Mouse (Mus musculus) MEL (cell line): Measurements from ENCODE around the gene Med19. TPM values are rescaled to one million over a fixed set of nuclear protein-coding genes. Genes with fewer than 3 reads are reported as not detected.
A peak's percentile ranks its signal among the peaks of the same experiment; 100 is the strongest.

Experiments
- DNase-seq: peaks from one replicate; pipeline ENCODE4 v3.0.0; 2011; ENCODE audit warnings: low read depth, low spot score
- H3K27ac ChIP-seq: 2 replicates; pipeline ENCODE4 v1.5.1; 2012; ENCODE audit warnings: low read depth, mild to moderate bottlenecking, control low read depth, low read length, moderate library complexity; ENCODE audit not compliant: control insufficient read depth
- H3K27me3 ChIP-seq, 2 experiments: fragments of 150-350 bp in 1 of 2; sonication (generic) in 1 of 2; 2 replicates each; pipeline ENCODE4 v1.6.1; 2012; ENCODE audit warnings: low read length in 2 of 2, mild to moderate bottlenecking in 2 of 2, improper control_type of control experiment in 1 of 2, moderate library complexity in 1 of 2; ENCODE audit not compliant: insufficient read depth in 2 of 2, control insufficient read depth in 1 of 2
- H3K36me3 ChIP-seq, 2 experiments: 2 replicates each; pipeline ENCODE4 v1.6.1; 2012 to 2014; ENCODE audit warnings: low read length in 2 of 2, improper control_type of control experiment in 1 of 2, inconsistent platforms in 1 of 2, mild to moderate bottlenecking in 1 of 2; ENCODE audit not compliant: insufficient read depth in 2 of 2, control insufficient read depth in 1 of 2
- H3K4me1 ChIP-seq, 2 experiments: fragments of 150-350 bp in 1 of 2; sonication (generic) in 1 of 2; 2 replicates each; pipeline ENCODE4 v1.6.1; 2012; ENCODE audit warnings: low read length in 2 of 2, improper control_type of control experiment in 1 of 2, mild to moderate bottlenecking in 1 of 2; ENCODE audit not compliant: insufficient read depth in 2 of 2, control insufficient read depth in 1 of 2
- H3K4me3 ChIP-seq, 2 experiments: fragments of 150-350 bp in 1 of 2; sonication (generic) in 1 of 2; 2 replicates each; pipeline ENCODE4 v1.5.1; 2012; ENCODE audit warnings: low read depth in 2 of 2, low read length in 2 of 2, mild to moderate bottlenecking in 2 of 2, moderate library complexity in 2 of 2, control low read depth in 1 of 2, improper control_type of control experiment in 1 of 2; ENCODE audit not compliant: control insufficient read depth in 1 of 2, insufficient read depth in 1 of 2
- H3K79me2 ChIP-seq: 2 replicates; pipeline ENCODE4 v1.6.1; 2012; ENCODE audit warnings: mild to moderate bottlenecking, low read length, moderate library complexity; ENCODE audit not compliant: control insufficient read depth, poor library complexity, insufficient read depth
- H3K9ac ChIP-seq: 2 replicates; pipeline ENCODE4 v1.6.1; 2012; ENCODE audit warnings: low read depth, mild to moderate bottlenecking, control low read depth, low read length, moderate library complexity; ENCODE audit not compliant: control insufficient read depth, poor library complexity, severe bottlenecking
- H3K9me3 ChIP-seq: fragments of 150-350 bp; sonication (generic); replicated peaks from 2 replicates; pipeline ENCODE4 v1.6.1; 2012; ENCODE audit warnings: mild to moderate bottlenecking, low read length, improper control_type of control experiment, moderate library complexity; ENCODE audit not compliant: insufficient read depth
- CHD1 ChIP-seq: IDR thresholded peaks from 2 replicates; pipeline ENCODE4 v1.6.1; 2012; ENCODE audit warnings: low read depth, mild to moderate bottlenecking, inconsistent platforms, low read length, improper control_type of control experiment
- E2F4 ChIP-seq: IDR thresholded peaks from 2 replicates; pipeline ENCODE4 v1.6.1; 2011; ENCODE audit warnings: low read depth, low read length, improper control_type of control experiment, borderline replicate concordance
- ELF1 ChIP-seq: IDR thresholded peaks from 2 replicates; pipeline ENCODE4 v1.6.1; 2014; ENCODE audit warnings: low read depth, mild to moderate bottlenecking, inconsistent platforms, low read length, improper control_type of control experiment, moderate library complexity
- EP300 ChIP-seq, 2 experiments: IDR thresholded peaks; 2 replicates each; pipeline ENCODE4 v1.6.1; 2011; ENCODE audit warnings: improper control_type of control experiment in 2 of 2, low read length in 2 of 2, low read depth in 1 of 2, mild to moderate bottlenecking in 1 of 2
- ETS1 ChIP-seq: IDR thresholded peaks from 2 replicates; pipeline ENCODE4 v1.6.1; 2012; ENCODE audit warnings: low read depth, mild to moderate bottlenecking, inconsistent platforms, low read length, improper control_type of control experiment, moderate library complexity
- GATA1 ChIP-seq: IDR thresholded peaks from 2 replicates; pipeline ENCODE4 v1.6.1; 2011; ENCODE audit warnings: low read depth, low read length, improper control_type of control experiment
- HCFC1 ChIP-seq: IDR thresholded peaks from 2 replicates; pipeline ENCODE4 v1.6.1; 2012; ENCODE audit warnings: low read depth, mild to moderate bottlenecking, inconsistent platforms, low read length, improper control_type of control experiment, moderate library complexity
- JUND ChIP-seq: IDR thresholded peaks from 2 replicates; pipeline ENCODE4 v1.6.1; 2011; ENCODE audit warnings: low read depth, mild to moderate bottlenecking, improper control_type of control experiment, low read length
- MAX ChIP-seq: IDR thresholded peaks from 2 replicates; pipeline ENCODE4 v1.6.1; 2011; ENCODE audit warnings: low read length, improper control_type of control experiment
- MAZ ChIP-seq: IDR thresholded peaks from 2 replicates; pipeline ENCODE4 v1.6.1; 2012; ENCODE audit warnings: low read depth, mild to moderate bottlenecking, inconsistent platforms, low read length, improper control_type of control experiment
- MXI1 ChIP-seq: IDR thresholded peaks from 2 replicates; pipeline ENCODE4 v1.6.1; 2011; ENCODE audit warnings: mild to moderate bottlenecking, low read depth, low read length, improper control_type of control experiment
- NELFE ChIP-seq: IDR thresholded peaks from 2 replicates; pipeline ENCODE4 v1.6.1; 2011; ENCODE audit warnings: low read depth, low read length, improper control_type of control experiment
- NRF1 ChIP-seq: IDR thresholded peaks from 2 replicates; pipeline ENCODE4 v1.6.1; 2014; ENCODE audit warnings: low read depth, mild to moderate bottlenecking, inconsistent platforms, low read length, improper control_type of control experiment, moderate library complexity; ENCODE audit not compliant: poor library complexity, insufficient read depth, severe bottlenecking
- POLR2A ChIP-seq, 2 experiments: IDR thresholded peaks; 2 replicates each; pipeline ENCODE4 v1.6.1; 2011 to 2012; ENCODE audit warnings: low read length in 2 of 2, mild to moderate bottlenecking in 2 of 2, control low read depth in 1 of 2, improper control_type of control experiment in 1 of 2, low read depth in 1 of 2, moderate library complexity in 1 of 2; ENCODE audit not compliant: control insufficient read depth in 1 of 2, insufficient read depth in 1 of 2, poor library complexity in 1 of 2
- RAD21 ChIP-seq: IDR thresholded peaks from 2 replicates; pipeline ENCODE4 v1.6.1; 2011; ENCODE audit warnings: mild to moderate bottlenecking, low read depth, low read length, improper control_type of control experiment
- RCOR1 ChIP-seq: IDR thresholded peaks from 2 replicates; pipeline ENCODE4 v1.6.1; 2012; ENCODE audit warnings: low read depth, mild to moderate bottlenecking, inconsistent platforms, low read length, improper control_type of control experiment
- SIN3A ChIP-seq: IDR thresholded peaks from 2 replicates; pipeline ENCODE4 v1.6.1; 2012; ENCODE audit warnings: low read length, improper control_type of control experiment, inconsistent platforms
- TAL1 ChIP-seq: IDR thresholded peaks from 2 replicates; pipeline ENCODE4 v1.6.1; 2012; ENCODE audit warnings: mild to moderate bottlenecking, inconsistent platforms, low read length, moderate library complexity, mixed read lengths
- TBP ChIP-seq: IDR thresholded peaks from 2 replicates; pipeline ENCODE4 v1.8.0; 2011; ENCODE audit warnings: low read depth, low read length, improper control_type of control experiment
- TCF12 ChIP-seq: IDR thresholded peaks from 2 replicates; pipeline ENCODE4 v1.6.1; 2014; ENCODE audit warnings: low read depth, mild to moderate bottlenecking, inconsistent platforms, low read length, improper control_type of control experiment, moderate library complexity
- UBTF ChIP-seq: IDR thresholded peaks from 2 replicates; pipeline ENCODE4 v1.6.1; 2012; ENCODE audit warnings: low read depth, mild to moderate bottlenecking, inconsistent platforms, low read length, improper control_type of control experiment, moderate library complexity, borderline replicate concordance; ENCODE audit not compliant: insufficient read depth
- ZC3H11A ChIP-seq: IDR thresholded peaks from 2 replicates; pipeline ENCODE4 v1.6.1; 2012; ENCODE audit warnings: low read depth, mild to moderate bottlenecking, inconsistent platforms, low read length, improper control_type of control experiment
- ZKSCAN1 ChIP-seq: IDR thresholded peaks from 2 replicates; pipeline ENCODE4 v1.6.1; 2012; ENCODE audit warnings: low read depth, mild to moderate bottlenecking, inconsistent platforms, low read length, improper control_type of control experiment, moderate library complexity
- ZNF384 ChIP-seq: IDR thresholded peaks from 2 replicates; pipeline ENCODE4 v1.6.1; 2012; ENCODE audit warnings: low read depth, mild to moderate bottlenecking, inconsistent platforms, low read length, improper control_type of control experiment
- polyA plus RNA-seq, 2 experiments: library from polyadenylated mRNA; stranded (reverse) in 1 of 2; unstranded in 1 of 2; fragments of >175 nt in 1 of 2; fragments of >200 nt in 1 of 2; gene quantifications; 2 replicates each; pipeline versions ENCODE4 v1.2.1 to v1.2.4; 2012; ENCODE audit warnings: low replicate concordance in 2 of 2, low read depth in 1 of 2; ENCODE audit not compliant: insufficient read length in 2 of 2, insufficient read depth in 1 of 2, missing spikeins in 1 of 2
- total RNA-seq: library from RNA; depleted of rRNA; stranded (reverse); fragments of 300-350 nt; gene quantifications from 2 replicates; pipeline ENCODE4 v1.2.3, GENCODE M21; 2012

The Med19 gene
- total and polyA plus RNA-seq, 3 experiments, result 18.8 to 26.0 TPM; not detected in 1

DNA sequence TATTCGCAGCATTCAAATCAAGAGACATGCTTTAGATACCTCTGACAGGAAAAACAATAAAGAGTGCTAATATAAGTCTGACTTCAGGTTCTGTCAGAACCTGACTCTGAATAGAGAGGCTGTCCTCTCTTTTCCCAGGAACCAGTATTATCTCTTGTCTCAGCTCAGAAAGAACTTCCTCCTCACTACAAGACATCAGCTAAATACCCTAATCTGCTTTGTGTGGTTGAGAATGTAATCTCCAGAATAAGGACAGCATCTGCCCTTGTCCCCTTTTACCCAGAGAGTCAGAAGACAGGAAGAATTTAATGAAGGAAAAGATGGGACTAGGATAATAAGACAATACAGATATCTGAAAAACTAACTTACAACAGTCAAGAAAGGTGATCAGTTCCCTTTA lies 25.3 kb downstream of the Med19 start:
- Histone ChIP-seq H3K79me2 (peaks cover 23% of the 10 kb centered on the region), H3K9me3 (no peaks in the 10 kb centered on the region), H3K27ac (peak overlapping the region; percentile 51; the same call in 1 of the 2 replicates), H3K4me3 (no peak overlapping the region), H3K27me3 (no peaks in the 10 kb centered on the region), H3K4me1 (peaks cover 13 to 19% of the 10 kb centered on the region in 2 experiments), H3K9ac (no peak overlapping the region), H3K36me3 (peaks cover 2 to 42% of the 10 kb centered on the region in 2 experiments; a peak in 3 of 4 replicates)
- peak; percentile 73 for DNase-seq
- TF ChIP-seq NELFE (no peak), TCF12 (peak; percentile 81), CHD1 (no peak), RAD21 (no peak), UBTF (no peak), NRF1 (no peak), ELF1 (no peak), ZNF384 (no peak), MXI1 (peak; percentile 57), E2F4 (no peak), TBP (no peak), ZKSCAN1 (no peak), SIN3A (peak; percentile 79), EP300 (IDR thresholded peaks at IDR 0.05; ENCODE audit: low read depth in 1 of 2, low read length in 2 of 2) (peak; percentile 85 to 88), GATA1 (peak; percentile 92), MAZ (no peak), HCFC1 (no peak), ZC3H11A (no peak), JUND (no peak), TAL1 (peak; percentile 77), POLR2A (IDR thresholded peaks at IDR 0.05; ENCODE audit: control insufficient read depth in 1 of 2, insufficient read depth in 1 of 2, low read depth in 1 of 2, low read length in 2 of 2, poor library complexity in 1 of 2) (no peak), RCOR1 (peak; percentile 74; the same call in 1 of the 2 replicates), MAX (no peak), ETS1 (peak; percentile 61)
